Mouse (Mus musculus) left cerebral cortex, adult 8-10 months (tissue): ENCODE measurements around the gene Usp50. TPM values are rescaled to one million over a fixed set of nuclear protein-coding genes. Genes with fewer than 3 reads are reported as not detected.
A peak's percentile ranks its signal among the peaks of the same experiment; 100 is the strongest.

Experiments used
- DNase-seq, 2 experiments: peaks; one replicate each; pipeline ENCODE4 v3.0.0; 2022; ENCODE audit warnings: low spot score in 2 of 2
- total RNA-seq, 4 experiments: library from RNA; stranded (reverse); gene quantifications; 2 replicates each; pipeline ENCODE4 v1.2.4; 2022

Usp50 gene
- total RNA-seq, 4 experiments from 2014 or later = 0.40 to 1.1 (median 0.68) TPM; not detected in 1

DNA sequence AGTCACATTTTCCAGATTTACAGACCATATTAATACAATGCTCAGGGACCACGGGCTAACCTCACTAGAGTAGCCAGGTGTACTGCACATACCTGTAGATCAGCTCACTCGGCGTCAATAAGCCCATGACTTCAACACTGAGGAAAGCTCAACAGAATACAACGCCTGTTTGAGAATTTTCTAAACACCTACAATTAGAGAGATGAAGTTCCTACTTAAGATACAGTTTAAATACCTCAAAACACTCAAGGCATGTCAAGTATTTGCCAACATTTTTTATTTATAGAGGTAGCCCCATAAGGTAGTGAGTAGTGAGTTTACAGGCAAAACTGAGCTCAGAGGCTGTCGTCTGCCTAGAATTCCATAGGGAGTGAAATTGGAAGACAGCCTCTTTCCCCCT lies 39.9 kb downstream of the Usp50 start:
- no peak for DNase-seq

DNA sequence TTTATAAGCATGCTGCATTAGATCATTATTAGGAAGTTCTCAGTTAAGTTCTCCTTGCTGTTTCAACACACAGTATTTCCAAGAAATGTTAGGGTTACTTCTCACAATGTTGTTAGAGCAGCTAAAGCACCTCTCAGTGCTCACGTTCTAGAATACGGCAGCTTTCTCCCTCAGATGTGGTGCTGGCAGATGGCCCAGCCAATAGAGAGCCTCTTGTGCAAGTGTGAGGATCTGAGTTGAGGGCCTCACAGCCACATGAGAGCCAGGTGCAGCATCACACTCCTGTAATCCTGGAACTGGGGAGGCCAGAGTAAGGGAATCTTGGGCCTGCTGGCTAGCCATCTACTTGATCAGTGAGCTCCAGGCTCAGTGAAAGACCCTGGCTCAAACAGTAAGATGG lies 43.0 kb downstream of the Usp50 start:
- DNase-seq = no peak

DNA sequence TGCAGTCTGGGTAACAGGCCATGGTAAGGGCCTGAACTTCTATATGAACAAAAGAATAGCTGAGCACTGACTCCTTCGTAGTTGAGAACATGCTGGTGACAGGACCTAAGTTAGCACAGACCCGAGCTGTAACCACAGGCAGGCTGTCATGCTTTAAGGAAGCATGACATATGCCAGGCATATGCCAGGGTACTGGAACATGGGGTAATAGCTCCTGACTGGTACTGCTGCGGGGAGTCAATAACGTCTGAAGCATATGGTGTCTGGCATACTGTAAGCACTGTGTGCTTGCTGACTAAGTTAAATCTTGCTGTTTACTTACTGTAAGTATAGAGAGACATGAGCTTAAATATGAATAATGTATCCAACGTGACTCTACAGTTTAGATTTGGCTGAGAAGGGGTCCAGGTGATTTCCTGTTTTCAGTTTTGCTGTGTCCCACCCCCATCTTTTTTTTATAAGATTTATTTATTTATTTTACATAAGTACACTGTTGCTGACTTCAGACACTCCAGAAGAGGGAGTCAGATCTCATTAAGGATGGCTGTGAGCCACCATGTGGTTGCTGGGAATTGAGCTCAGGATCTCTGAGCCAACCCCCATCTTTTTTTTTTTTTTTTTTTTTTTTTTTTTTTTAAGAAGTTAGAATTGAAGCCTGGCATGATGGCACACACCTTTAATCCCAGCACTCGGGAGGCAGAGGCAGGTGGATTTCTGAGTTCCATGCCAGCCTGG lies 47.8 kb downstream of the Usp50 start:
- DNase-seq = no peak

DNA sequence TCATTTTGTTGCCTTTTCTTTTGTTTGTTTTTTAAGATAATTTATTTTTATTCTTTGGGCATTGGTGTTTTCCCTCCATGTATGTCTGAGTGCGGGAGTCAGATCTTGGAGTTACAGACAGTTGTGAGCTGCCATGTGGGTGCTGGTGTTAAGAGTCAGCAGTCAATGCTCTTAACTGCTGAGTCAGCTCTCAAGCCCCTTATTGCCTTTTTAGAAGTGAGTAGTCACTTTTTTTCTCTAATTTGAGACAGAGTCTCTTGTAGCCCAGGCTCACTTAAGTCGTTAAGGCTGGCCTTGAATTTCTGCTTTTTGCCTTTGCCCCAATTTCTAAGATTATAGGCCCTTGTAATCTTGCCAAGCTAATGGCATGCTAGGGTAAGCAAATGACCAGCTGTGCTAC lies 52.8 kb downstream of the Usp50 start:
- no peak for DNase-seq

DNA sequence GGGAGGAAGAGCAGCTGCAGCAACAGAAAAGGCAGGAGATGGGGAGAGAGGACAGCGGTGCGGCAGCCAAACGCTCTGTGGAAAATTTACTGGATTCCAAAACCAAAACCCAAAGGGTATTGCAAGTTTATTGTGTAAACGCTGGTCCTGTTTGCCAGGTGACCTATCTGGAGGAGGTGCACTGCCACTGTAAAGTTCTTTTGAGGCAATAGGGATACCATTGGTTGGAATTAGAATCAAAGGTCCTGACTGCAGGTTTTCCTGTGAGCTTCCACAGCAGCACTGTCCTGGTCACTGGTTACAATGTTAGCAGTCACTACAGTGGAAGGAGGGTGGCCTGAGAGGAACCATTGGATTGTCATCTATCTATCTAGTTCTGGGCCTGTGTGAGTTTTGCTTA lies 54.1 kb downstream of the Usp50 start:
- no peak for DNase-seq

DNA sequence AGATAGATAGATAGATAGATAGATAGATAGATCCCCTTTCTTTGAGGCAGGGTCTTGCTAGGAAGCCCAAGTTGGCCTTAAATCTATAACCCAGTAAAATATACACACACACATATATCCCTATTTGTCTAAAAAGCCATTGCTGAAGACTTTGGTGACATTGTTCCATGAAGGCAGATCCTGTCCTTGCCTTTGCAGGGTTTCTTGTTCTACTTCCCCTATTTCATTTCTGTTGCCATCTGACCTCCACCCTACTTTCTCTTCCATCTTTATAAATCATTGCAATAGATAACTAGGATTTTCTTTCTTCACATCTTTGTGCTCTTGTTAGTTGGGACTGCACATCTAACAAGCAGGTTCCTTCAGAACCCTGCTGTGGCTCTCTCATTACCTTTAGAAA lies 70.3 kb downstream of the Usp50 start:
- DNase-seq = no peak

DNA sequence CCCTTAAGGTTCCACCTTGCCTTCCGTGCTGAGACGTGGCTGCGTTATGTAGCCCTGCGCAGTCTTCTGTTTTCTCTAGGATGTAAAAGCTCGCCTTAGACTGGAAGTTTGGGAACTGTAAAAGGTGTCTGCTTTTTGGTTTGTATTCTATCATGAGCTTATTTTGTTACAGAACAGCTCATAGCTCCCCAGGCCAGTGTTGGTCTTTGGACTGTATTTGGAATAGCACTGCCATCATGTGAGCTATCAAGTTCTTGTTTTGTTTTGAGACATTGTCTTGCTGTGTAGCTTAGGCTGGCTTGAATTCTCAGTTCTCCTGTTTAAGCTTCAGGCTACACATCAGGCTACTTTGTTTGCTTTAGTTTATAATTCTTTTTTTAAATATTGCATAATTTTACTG lies 70.7 kb downstream of the Usp50 start:
- DNase-seq = no peak

DNA sequence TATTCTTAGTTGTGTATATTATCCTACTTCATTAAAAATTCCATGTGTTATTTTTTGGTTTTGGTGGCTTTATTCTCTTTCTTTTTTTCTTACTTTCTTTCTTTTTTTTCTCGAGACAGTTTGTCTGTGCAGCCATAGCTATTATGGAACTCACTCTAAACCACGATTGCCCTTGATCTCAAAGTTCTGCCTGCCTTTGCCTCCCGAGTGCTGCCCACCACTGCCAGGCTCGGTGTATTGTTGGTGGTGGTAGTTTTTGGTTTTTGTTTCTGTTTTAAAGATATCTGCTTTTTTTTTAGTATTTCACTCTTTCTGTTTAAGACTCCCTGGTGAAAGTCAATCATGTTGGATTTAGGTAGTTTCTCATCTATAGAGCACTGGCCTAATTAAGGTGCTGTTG lies 74.9 kb downstream of the Usp50 start:
- no peak for DNase-seq

DNA sequence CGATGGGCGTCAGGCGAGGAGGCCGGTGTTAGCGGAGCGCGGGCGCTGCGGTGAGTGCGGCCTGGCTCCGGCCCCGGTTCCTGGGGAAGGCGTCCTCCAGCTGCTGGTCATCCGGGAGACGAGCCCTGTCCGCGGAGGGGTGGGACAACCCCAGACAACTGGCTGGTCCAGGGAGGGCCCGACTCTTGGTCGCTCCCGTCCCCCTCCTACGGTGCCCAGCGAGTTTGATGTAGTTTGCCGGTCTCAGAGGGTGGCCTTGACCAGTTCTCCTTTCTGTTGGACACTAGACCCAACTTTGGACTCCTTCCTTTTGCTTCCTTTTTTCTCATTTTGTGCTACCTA lies 75.9 kb downstream of the Usp50 start:
- no peak for DNase-seq

DNA sequence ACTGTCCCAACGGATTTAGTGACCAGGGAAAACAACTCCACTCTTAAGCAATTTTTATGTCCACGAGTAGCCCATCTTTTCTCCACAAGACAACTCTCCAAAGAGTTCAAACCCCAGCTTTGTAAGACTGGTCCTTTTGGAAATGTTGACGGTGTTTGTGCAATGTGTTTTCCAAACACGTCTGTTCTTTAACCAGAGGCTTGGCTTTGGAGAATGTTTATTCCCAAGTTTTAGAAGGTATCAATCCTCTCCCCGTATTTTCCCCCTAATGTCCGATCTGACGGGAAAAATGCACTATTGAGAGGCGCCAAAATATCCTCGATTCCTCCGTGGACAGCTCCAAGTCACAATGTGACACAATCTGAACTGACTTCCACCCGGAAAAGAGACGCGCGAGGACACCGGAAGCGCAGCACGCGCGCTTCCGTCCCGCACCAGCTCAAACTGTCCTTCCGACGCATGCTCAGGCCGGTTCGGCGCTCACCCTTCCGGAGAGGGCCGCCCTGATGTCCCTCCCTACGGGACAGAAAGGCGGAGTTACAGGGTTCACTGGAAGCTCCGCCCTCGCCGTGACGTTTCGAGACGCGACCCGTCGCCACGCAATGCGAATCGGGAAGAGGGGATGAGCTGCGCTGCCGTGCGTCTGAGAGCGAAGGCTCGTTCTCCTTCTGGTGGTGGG lies 76.4 kb downstream of the Usp50 start, which contains the start of gene Usp8:
Usp8 (plus strand) TSS at position 570 of the 679 bp plus-strand sequence.
- peak; percentile 95 to 97 for DNase-seq

DNA sequence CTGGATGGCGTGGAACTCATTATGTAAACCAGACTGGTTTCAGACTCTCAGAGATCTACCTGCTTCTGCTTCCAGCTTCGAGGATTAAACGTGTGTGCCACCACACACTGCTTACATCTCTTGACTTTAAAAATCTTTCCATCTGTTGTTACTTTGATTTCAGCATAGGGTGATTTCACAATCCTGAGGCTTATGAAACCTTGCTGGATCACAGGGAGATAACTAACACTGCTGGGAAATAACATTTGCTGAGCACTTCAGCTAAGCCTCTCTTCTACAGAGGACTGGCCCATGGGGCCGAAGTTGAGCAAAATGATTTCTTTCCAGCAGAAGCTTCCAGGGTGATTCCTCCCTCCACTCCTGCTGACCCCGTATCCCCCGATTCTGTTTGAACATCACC lies 88.0 kb downstream of the Usp50 start:
- no peak for DNase-seq

DNA sequence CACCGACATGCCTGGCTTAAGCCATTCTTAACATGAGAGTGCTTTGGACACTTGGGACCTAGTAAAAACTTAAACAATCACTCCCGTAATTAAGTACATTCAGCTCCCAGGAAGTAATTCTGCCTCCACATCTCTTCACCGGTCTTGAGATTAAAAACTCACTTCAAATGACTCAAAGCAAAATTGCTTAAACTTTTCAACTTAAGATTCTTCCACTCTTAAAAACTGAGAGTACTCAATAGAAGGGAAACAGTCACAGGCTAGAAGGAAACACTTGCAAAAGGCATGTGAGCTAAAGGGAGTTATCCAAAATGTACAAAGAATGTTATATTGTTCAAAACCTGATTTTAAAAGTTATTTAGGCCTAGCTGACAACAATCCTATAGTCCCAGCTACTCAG lies 92.0 kb downstream of the Usp50 start:
- DNase-seq = no peak

DNA sequence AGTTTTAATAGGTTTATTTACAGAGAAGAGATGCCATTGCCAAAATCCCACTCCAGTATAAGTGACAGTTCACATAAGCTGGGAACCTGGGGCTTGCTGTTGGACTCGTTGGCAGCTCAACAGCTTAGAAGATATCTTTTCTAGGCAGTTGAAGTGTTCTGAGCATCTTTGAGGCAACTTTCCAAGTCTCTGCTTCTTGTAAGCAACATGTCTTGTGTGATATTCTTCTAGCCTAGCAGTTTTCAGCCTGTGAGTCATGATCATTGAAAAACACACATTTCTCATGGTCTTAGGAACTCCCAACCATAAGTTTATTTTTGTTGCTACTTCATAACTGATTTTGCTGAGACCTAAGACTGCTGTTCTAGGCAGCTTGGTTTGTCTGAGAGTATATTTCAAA lies 100.3 kb downstream of the Usp50 start:
- DNase-seq = no peak

DNA sequence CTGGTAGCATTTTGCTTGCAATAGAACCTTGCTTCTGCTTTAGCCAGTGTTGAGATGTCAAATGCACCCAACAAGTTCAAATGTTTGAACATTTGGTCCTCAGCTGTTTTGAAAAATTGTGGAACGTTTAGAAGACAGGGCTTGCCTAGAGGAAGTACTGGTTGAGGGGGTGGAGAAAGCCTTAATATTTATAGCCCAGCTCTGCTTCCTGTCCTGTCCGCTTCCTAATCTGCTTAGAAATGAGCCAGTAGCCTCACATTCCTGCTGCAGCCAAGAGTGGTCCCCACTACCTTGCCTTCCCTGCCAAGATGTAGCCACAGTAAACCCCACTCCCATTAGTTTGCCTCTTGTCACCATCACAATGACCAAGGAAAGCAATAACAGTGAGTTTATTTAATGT lies 100.9 kb downstream of the Usp50 start:
- no peak for DNase-seq

DNA sequence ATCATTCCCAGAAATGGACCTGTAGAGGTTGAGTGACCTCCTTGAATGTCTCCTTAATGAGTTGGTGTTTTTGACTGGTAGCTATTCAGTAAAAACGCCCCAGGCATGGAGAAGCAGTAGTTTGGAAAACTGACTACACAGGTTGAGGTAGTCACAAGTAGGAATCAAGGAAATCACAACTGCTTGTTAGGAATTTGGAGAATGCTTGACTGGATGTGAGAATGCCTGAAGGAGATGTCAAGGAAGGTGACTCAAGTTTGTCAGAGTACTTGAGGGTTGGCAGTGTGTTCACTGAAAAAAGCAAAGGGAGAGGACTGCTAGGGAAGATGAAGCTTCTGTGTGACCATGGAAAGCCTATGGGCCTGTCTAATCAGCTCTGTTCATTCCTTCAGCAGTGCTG lies 105.9 kb downstream of the Usp50 start:
- no peak for DNase-seq

DNA sequence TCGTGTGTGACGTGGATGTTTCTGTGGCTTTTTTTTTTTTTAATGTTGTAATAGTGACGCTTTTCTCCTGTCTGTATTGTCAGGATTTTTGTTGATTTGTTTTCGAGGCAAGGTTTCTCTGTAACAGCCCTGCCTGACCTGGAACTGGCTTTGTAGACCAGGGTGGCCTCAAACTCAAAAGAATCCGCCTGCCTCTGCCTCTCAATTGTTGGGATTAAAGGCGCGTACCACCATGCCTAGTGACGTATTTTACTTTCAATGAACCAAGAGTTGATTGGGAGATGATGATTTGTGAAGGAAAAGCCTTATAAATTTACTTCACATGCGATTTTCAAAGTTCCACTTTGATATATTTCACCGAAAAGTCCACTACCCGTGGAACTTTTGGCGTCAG lies 107.2 kb downstream of the Usp50 start, which contains the start of gene Gabpb1:
Gabpb1 (minus strand) TSS at position 216 of the 394 bp plus-strand sequence.
- no peak for DNase-seq

DNA sequence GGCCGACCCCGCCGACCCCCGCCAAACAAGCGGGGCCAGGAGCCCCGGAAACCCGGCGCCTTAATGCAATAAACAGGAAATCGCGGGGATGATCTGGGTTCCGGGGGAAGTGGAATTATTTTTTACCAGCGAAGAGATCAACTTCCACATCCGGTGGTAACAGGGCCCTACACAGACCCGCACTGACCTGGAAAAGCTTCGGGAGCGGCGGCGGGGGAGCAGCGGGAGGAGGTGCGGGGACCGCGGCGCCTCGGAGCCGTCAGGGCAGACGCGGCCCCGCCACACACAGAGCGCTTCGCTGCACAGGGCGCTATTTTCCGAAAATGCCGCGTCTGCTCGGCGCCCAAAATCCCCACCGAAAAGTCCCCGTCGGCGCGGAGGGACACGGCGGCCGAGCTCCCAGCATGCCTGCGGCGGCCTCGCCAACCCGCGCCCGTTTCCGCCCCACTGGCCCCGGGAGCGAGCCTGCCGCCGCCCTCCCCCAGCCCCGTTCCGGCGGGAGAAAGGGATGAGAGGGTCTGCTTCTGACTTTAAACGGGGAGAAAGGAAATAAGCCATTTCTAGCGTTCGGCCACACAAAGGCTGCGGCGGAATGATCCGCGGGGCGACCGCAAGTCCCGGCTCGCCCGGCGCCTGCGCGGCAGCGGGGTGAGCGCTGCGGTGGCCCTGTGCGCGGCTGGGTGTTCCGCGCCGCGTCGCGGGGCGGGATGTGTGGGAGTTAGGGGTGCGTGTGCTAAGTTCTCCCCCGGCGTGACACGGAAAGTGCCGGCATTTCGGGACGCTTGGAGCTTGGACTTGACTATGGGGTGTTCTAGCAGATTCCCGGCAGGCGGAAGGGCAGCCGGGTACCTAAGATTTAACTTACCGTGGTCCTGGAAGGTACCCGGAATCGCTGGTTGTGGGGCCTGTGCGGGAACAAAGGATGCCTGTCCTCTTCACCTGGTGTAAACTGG lies 107.8 kb downstream of the Usp50 start:
- peak; percentile 79 to 81 for DNase-seq

DNA sequence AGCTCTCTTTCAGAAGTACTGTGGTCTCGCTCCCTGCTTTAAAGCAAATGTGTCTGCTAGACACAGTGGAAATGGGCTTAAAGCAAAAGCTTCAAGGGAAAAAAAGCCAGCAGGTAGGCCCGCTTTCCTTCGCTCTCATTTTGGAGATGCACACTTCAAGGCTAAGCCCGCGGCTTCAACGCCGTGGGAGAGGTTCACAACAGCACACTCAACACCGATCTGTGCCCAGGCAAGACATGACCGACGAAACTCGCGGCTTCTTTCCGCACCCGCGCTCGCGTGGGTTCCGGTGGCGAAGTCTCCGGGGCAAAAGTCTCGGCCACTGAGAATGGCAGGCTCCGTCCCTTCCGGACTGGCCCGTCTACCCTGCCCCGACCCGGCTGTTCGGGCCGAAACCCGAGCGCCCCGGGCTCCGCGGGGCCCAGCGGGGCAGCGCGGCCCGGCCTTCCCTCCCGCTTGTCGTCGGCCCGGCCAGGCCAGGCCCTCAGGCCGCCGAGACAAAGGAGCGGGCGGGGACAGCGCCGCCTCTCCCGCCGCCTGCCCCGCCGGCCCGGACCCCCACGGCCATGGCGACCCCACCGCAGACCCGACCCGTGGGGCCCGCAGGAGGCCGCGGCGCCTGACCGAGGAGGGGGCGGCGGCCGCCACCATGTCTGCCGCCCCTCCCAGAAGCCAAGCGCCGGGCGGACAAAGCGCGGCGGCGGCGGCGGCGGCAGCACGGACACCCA lies 108.7 kb downstream of the Usp50 start:
- peak; percentile 15 to 23 for DNase-seq

DNA sequence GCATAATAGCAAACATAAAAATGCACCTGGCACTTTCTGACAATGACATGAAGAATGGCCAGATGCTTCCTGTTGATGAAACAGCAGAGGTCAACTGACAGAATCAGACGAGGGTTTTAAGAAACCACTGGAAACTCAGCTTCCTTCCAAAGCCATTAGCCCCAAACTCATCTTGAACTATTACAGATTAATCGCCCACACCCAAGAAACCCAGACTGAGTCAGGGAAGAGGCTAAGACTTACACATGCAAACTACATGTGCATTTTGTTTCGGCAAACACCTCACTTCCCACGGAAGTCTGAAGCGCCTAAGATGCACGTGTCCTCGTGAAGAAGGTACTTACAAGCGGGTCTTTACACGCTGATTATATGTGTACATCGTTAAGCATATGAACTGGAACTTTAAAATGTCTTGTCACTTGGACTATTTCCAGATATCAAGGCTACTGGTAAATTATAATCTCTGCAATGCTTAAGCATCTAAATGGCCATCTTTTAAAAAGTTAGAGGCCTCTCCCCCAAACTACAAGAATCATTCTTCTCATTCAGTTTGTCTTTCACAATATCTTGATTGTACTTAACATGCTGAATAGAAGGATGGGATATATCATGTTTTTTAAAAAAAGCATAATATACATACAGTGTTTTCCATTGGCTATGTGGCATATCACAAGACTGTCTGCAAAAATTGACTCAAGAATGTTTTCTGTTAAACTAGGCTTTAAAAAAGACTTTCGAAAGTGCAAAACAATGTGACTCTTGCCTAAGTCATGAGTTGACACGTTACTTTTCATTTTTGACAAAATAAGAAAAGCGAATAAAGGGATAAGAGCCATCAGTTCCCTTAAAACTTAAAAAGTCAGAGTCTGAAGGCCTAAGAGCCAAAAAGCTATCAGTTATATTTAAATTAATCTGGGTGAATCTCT lies 109.7 kb downstream of the Usp50 start:
- no peak for DNase-seq

DNA sequence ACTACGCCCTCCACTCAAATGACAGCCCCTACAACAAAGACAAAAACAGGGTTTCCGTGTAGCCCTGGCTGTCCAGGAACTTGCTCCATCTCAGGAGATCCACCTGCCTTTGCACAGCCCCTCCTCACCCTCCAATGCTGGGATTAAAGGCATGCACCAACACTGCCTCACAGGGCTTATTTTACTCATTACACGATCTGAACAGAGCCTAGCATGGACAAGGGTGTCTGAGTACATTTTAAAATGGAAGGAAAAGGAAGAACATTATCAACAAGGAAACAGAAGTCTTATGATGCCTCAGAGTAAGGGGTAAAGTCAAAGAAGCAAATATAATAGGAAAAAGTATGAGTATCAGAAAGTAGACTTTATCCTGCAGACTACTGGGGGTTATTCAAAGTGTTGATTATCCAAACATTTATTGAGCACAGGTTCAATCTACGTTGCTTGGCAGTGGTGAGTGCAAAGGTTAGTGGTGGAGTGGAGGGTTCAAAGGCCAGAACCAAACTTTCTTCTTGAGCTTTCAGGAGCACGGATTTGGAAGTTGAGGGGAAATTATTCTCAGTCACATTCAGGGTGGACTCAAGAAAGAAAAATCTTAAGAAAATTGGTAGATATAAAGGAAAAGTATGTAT lies 114.5 kb downstream of the Usp50 start:
- DNase-seq = no peak
